ENCODE assay signal across 18 mouse cellular contexts in genomic region chr1:142159481-142159880, GRCm38 (mm10).
"Had no signal": no experiment of that assay in that cellular context is flagged by ENCODE, and none has a peak within 500 bp of the region (broad histone marks: within the 10 kb centered on the region; RNA-seq: fewer than 3 reads in every experiment).

No protein-coding gene starts in this region.

- H3K27ac ChIP-seq: midbrain, embryonic 10.5 days; midbrain, embryonic 12.5 days; neural tube, embryonic 13.5 days; neural tube, embryonic 15.5 days had no signal

- H3K36me3 ChIP-seq: midbrain, embryonic 10.5 days; midbrain, embryonic 12.5 days; neural tube, embryonic 13.5 days; neural tube, embryonic 15.5 days had no signal

- H3K9ac ChIP-seq: lung, embryonic 14.5 days; midbrain, embryonic 12.5 days; neural tube, embryonic 13.5 days; neural tube, embryonic 15.5 days had no signal

- H3K4me1 ChIP-seq: midbrain, embryonic 10.5 days; midbrain, embryonic 12.5 days; neural tube, embryonic 13.5 days; neural tube, embryonic 15.5 days had no signal

- H3K9me3 ChIP-seq: midbrain, embryonic 10.5 days; midbrain, embryonic 12.5 days; neural tube, embryonic 13.5 days; neural tube, embryonic 15.5 days had no signal

- ATAC-seq: midbrain, embryonic 16.5 days had no signal

- H3K4me2 ChIP-seq: lung, embryonic 14.5 days; midbrain, embryonic 12.5 days; neural tube, embryonic 13.5 days; neural tube, embryonic 15.5 days had no signal

- H3K4me3 ChIP-seq: midbrain, embryonic 10.5 days; midbrain, embryonic 12.5 days; myocyte; neural tube, embryonic 13.5 days; neural tube, embryonic 15.5 days had no signal

- DNase-seq: lung, adult 18-20 months; lung, embryonic 14.5 days; lung, postnatal 10 days; lung, postnatal 4 days; midbrain, embryonic 14.5 days; right cerebral cortex, adult 18-20 months; right cerebral cortex, postnatal 25 days; right cerebral cortex, postnatal 4 days; spleen, adult 18-20 months; thymus, adult 18-20 months; thymus, postnatal 14 days; thymus, postnatal 36 days had no signal

- H3K27me3 ChIP-seq: midbrain, embryonic 12.5 days; neural tube, embryonic 13.5 days; neural tube, embryonic 15.5 days had no signal
